Mouse (Mus musculus): ENCODE results near the gene Srpx. TPM values are rescaled to one million over a fixed set of nuclear protein-coding genes. Genes with fewer than 3 reads are reported as not detected.

Gene Srpx
- polyA plus RNA-seq (2014; fragmentation: Illumina TruSeq; extraction: RNeasy Lipid Tissue Mini Kit (QIAGEN cat#74804); ENCODE audit: low read depth, low replicate concordance): 6.2 TPM

GRCm38 (mm10) chrX:10117065-10117719 is at the start of gene Srpx:
TSS of gene Srpx (minus strand) at chrX:10117709.

Other genes with a start within 250 kb of the Srpx start
- gene Sytl5, start 232.1 kb downstream of the Srpx start, polyA plus RNA-seq (2014; fragmentation: Illumina TruSeq; extraction: RNeasy Lipid Tissue Mini Kit (QIAGEN cat#74804); ENCODE audit: low read depth, low replicate concordance): not detected
- gene Rpgr, start 99.2 kb upstream of the Srpx start, polyA plus RNA-seq (2014; fragmentation: Illumina TruSeq; extraction: RNeasy Lipid Tissue Mini Kit (QIAGEN cat#74804); ENCODE audit: low read depth, low replicate concordance): 3.7 TPM
- gene Otc, start 134.6 kb upstream of the Srpx start, polyA plus RNA-seq (2014; fragmentation: Illumina TruSeq; extraction: RNeasy Lipid Tissue Mini Kit (QIAGEN cat#74804); ENCODE audit: low read depth, low replicate concordance): 0.68 TPM